Mouse (Mus musculus) bone marrow, adult 2 months (tissue): Measurements from ENCODE around the gene Pdcd1.
"Not testable (repeated sequence)": the region's sequence is repeated elsewhere in the genome, so short reads cannot be mapped to it uniquely, and the experiment has no call there.

Source experiments
- CTCF ChIP-seq: fragments of 200-500 bp; IDR thresholded peaks from 2 replicates; pipeline ENCODE4 v1.5.1; 2011; ENCODE audit warnings: low read length, control low read depth; ENCODE audit not compliant: control insufficient read depth, insufficient read depth
- POLR2A ChIP-seq: fragments of 200-500 bp; IDR thresholded peaks from 2 replicates; pipeline ENCODE4 v1.6.1; 2011; ENCODE audit warnings: low read depth, mild to moderate bottlenecking, control low read depth, low read length, borderline replicate concordance; ENCODE audit not compliant: control insufficient read depth

- not testable (repeated sequence) for TF ChIP-seq POLR2A, CTCF
These were observed 62.1 kb downstream of the Pdcd1 start, which contains the start of gene Gal3st2c for GRCm38 (mm10) chr1:93990209-93990608.
